Comparison of ENCODE assay signal across 8 mouse cellular contexts in the genomic region with DNA sequence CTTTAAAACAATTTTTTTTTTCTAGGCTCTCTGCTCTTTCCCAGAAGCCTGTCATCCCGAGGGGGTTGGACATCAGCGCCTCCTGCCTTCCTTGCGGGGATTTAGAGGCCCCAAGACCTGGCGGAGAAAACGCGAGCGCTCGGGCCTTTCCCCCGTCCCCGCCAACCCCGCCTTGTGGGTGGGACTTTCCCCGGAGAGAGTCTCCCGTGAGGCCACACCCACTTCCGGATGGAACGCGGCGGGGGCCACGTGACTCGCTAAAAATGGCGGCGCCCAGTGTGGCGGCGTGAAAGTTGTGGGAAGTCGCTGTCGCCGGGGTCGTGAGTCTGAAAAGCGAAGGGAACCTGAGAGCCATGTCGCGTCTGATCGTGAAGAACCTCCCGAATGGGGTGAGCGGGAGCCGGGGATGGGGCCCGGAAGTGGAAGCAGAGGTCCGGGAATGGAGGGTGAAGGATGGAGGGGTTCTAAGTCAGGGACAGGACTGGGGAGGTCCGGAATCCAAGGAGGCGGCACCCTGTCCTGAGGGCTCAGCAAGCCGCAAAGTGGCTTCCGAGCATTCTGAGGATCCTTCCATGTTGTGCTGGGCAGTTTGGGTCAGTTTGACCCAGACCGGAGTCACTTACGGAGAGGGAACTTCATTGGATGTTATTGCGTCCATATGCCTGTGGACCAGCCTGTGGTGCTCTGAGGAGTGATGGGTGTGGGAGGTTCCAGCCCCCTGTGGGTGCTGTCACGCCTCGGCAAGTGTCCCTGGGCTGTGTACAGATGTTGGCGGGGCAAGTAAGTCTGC. TPM values are rescaled to one million over a fixed set of nuclear protein-coding genes. Genes with fewer than 3 reads are reported as not detected.
A peak's percentile ranks its signal among the peaks of the same experiment; 100 is the strongest.
DNase-seq lines count a peak whose midpoint lies in the region; ATAC-seq and TF ChIP-seq lines count a peak whose summit lies in the region.

A gene (plus strand): TSS at position 205 of the 790 bp plus-strand sequence.

- peaks cover 16% of the 10 kb centered on the region for H3K27me3 ChIP-seq in G1E (ENCODE audit: insufficient read depth, low read length)
- H3K27me3 ChIP-seq in forebrain, postnatal 0 days (ENCODE audit: insufficient read depth, low read length), result no peaks in the 10 kb centered on the region
- H3K27me3 ChIP-seq in lung, embryonic 16.5 days (ENCODE audit: control insufficient read depth, insufficient read depth, low read depth, low read length), result no peaks in the 10 kb centered on the region

- peak; percentile 96 for DNase-seq in G1E (ENCODE audit: low spot score)
- peak; percentile 93 to 95 for DNase-seq in cerebellum, adult 18-20 months
- peak; percentile 95 for DNase-seq in forebrain, postnatal 0 days
- peak; percentile 71 for DNase-seq in layer of hippocampus, adult 9-10 months (ENCODE audit: low spot score)
- peak; percentile 77 for DNase-seq in ovary, postnatal 10 days (ENCODE audit: low spot score)
- peak; percentile 89 to 93 for DNase-seq in thymus, postnatal 10 days (ENCODE audit: low spot score in 2 of 2)

- no peaks in the 10 kb centered on the region; the same call in 1 of the 2 replicates for H3K9me3 ChIP-seq in G1E (replicated peaks)
- H3K9me3 ChIP-seq in forebrain, postnatal 0 days (ENCODE audit: low read length), result no peaks in the 10 kb centered on the region
- H3K9me3 ChIP-seq in lung, embryonic 16.5 days (ENCODE audit: control insufficient read depth, low read length), result no peaks in the 10 kb centered on the region

- ATAC-seq in G1E (ENCODE audit: extremely low read depth, insufficient number of reproducible peaks, low FRiP score, poor library complexity, severe bottlenecking), result peak; percentile 86
- peak; percentile 96 for ATAC-seq in forebrain, postnatal 0 days
- ATAC-seq in hematopoietic stem cell, adult 5-6 weeks (replicated peaks in 1 of 2; ENCODE audit: insufficient read depth in 1 of 2, low FRiP score in 2 of 2, low TSS enrichment in 1 of 2, low read depth in 1 of 2, poor library complexity in 2 of 2, severe bottlenecking in 2 of 2), result peak; percentile 94 to 97
- peak; percentile 93 for ATAC-seq in lung, embryonic 16.5 days (ENCODE audit: low read depth)

- H3K4me2 ChIP-seq in forebrain, postnatal 0 days (ENCODE audit: low read depth), result peak within 1 kb of the TSS; percentile 80
- H3K4me2 ChIP-seq in lung, embryonic 16.5 days (ENCODE audit: low read depth, low read length), result peak within 1 kb of the TSS; percentile 76

- H3K4me1 ChIP-seq in G1E (ENCODE audit: insufficient read depth, low read depth, low read length), result peaks cover 11% of the 10 kb centered on the region
- H3K4me1 ChIP-seq in forebrain, postnatal 0 days (ENCODE audit: insufficient read depth), result no peaks in the 10 kb centered on the region
- H3K4me1 ChIP-seq in lung, embryonic 16.5 days (replicated peaks; ENCODE audit: control insufficient read depth, insufficient read depth, low read length), result peaks cover 4% of the 10 kb centered on the region; the same call in 1 of the 2 replicates

- peak within 1 kb of the TSS; percentile 56 for H3K9ac ChIP-seq in forebrain, postnatal 0 days
- peak within 1 kb of the TSS; percentile 80 for H3K9ac ChIP-seq in lung, embryonic 16.5 days (ENCODE audit: low read length)

- H3K4me3 ChIP-seq in G1E (ENCODE audit: low read depth, low read length), result peak within 1 kb of the TSS; percentile 93
- H3K4me3 ChIP-seq in forebrain, postnatal 0 days (ENCODE audit: low read depth, low read length), result peak within 1 kb of the TSS; percentile 93
- H3K4me3 ChIP-seq in lung, embryonic 16.5 days (ENCODE audit: low read length), result peak within 1 kb of the TSS; percentile 84

- peaks cover 39% of the 10 kb centered on the region for H3K36me3 ChIP-seq in G1E (replicated peaks)
- H3K36me3 ChIP-seq in forebrain, postnatal 0 days (ENCODE audit: insufficient read depth), result peaks cover 22% of the 10 kb centered on the region
- H3K36me3 ChIP-seq in lung, embryonic 16.5 days (ENCODE audit: control insufficient read depth, insufficient read depth, low read length), result peaks cover 14% of the 10 kb centered on the region

- WGBS in forebrain, postnatal 0 days, result under 1% methylated on average over 46 of the region's 46 CpGs
- WGBS in lung, embryonic 16.5 days, result 1% methylated on average over 46 of the region's 46 CpGs

- no peak for TF ChIP-seq CTCF in G1E (IDR thresholded peaks at IDR 0.05; ENCODE audit: low read depth, low read length)
- peak; percentile 46 for TF ChIP-seq CTCF in forebrain, postnatal 0 days (IDR thresholded peaks at IDR 0.05; ENCODE audit: low read depth)

- H3K27ac ChIP-seq in forebrain, postnatal 0 days (ENCODE audit: low read depth, low read length), result peak within 1 kb of the TSS; percentile 69
- H3K27ac ChIP-seq in lung, embryonic 16.5 days (ENCODE audit: low read length), result peak within 1 kb of the TSS; percentile 37; the same call in 1 of the 2 replicates

RNA-seq across cellular contexts. Expression of the gene that starts here (rescaled TPM):
- 17.3 and 19.3 TPM in 2 replicates for total RNA-seq in G1E (2014; fragmentation: Nextera tagmentation)
- 25.1 and 25.8 TPM in 2 replicates for total RNA-seq in G1E (2017)
- polyA plus RNA-seq in G1E (2012), result 34.8 and 42.5 TPM in 2 replicates
- 19.1 and 27.2 TPM in 2 replicates for total RNA-seq in forebrain, postnatal 0 days (2014; rRNA removed)
- 9.9 and 15.0 TPM in 2 replicates for polyA plus RNA-seq in forebrain, postnatal 0 days (2015; fragmentation: Nextera tagmentation; extraction: Ambion mirVana)
- 17.3 and 19.5 TPM in 2 replicates for total RNA-seq in hematopoietic stem cell, adult 5-6 weeks (2017)
- 19.3 and 20.4 TPM in 2 replicates for polyA plus RNA-seq in lung, embryonic 16.5 days (2015; fragmentation: Nextera tagmentation; extraction: Ambion mirVana)

Comparison
In these comparisons a context has a peak if more than half of its experiments do, and no peak if none do; other contexts are left out.
1. Peak in every context shown above with its lines: DNase-seq, ATAC-seq, H3K4me3 ChIP-seq and H3K27ac ChIP-seq.